Mouse (Mus musculus): ENCODE data around the gene Tspan14.

Tspan14 gene

DNA sequence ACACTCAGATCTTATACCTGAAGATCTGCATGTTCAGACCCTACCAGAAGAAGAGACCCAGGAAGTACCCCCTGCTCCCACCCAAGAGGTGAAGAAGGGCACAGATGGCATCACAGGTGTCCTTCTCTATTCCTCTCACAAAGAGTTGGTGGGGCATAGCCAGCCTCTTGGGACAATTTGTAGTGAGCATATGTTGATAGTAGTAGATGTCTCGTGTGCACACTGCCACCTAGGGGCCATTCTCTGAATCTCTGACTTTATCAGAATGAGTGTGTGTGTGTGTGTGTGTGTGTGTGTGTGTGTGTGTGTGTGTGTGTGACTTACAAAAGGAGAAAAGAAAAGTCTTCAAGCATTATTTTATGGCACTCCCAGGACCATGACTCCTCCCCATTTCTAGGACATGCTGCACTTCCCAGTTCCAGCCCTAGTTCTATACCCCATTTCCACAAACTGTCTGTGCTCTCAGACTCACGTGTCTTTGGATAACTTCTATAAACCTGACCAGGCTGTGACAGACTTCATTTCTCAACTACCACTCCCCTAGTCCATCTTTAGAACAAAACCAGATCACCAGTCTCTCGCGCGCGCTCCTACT is 8.6 kb upstream of the Tspan14 start:
- no peak for DNase-seq (ENCODE audit: low read depth, low spot score)

DNA sequence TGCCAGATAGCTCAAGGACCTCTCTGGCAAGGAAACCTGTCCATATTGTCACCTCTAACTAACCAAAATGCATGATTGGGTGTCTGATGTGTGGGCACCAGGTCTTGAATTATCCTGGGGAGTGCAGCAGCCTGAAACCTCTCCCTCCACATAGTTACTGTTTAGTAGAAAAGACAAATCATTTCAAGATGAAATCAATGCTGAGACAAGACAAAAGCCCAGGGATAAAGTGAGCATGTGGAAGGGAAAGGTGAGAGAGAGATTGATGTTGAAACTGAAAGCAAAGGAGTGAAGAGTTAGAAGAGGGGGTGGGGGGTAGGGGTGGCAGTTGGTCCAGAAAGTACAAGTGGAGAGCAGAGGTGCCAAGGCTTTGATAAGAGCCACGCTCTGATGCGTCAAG is 1.4 kb upstream of the Tspan14 start:
- no peak for DNase-seq (ENCODE audit: low read depth, low spot score)

DNA sequence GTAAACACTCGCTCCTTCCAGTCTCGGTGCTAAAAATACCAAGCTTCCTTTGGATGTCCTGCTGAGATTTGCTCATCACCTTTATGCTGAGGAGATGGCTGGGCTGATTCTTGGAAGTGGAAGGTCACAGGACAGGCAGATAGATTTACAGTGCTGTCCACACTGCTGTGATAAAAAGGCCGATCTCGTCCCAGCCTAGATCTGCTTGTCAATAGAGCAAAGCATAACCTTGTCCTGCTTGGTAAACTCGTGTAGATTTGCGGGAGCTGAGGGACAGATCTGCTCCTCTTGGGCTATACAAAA is 942 bp upstream of the Tspan14 start:
- no peak for DNase-seq (ENCODE audit: low read depth, low spot score)

DNA sequence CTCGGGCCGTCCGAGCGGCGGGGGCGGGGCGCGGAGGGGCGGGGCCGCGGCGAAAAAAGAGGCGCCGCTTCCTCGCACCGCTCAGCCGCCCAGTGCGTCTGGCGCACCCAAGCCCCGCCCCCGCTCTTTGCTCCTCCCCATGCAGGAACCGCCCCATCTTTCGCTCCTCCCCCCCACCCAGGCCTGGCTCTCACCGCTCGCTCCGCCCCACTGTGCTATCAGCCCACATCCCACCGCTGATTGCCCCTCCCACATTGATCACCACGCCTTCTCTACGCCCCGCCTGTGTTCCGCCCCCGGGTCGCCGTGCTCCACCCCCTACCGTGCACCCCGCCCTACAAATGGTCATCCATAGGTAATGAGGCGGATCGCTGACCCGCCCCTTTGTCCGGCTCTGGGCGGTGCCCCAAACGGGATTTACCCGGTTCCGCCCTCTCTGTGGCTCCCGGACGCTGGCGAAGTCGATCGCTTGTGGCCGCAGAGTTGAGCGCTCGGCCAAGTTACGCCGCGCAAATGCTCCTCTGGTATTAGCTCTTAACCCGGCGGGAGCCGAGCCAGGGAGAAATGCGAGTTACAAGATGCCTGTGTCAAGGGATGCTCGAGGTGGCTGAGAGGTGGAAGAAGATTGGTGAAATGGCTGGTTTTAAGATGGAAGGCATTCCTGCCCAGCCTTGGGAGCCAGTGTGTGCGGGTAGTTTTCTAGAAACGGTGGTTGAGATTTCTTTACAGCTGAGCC is 423 bp upstream of the Tspan14 start:
- peak; percentile 94 for DNase-seq (ENCODE audit: low read depth, low spot score)

DNA sequence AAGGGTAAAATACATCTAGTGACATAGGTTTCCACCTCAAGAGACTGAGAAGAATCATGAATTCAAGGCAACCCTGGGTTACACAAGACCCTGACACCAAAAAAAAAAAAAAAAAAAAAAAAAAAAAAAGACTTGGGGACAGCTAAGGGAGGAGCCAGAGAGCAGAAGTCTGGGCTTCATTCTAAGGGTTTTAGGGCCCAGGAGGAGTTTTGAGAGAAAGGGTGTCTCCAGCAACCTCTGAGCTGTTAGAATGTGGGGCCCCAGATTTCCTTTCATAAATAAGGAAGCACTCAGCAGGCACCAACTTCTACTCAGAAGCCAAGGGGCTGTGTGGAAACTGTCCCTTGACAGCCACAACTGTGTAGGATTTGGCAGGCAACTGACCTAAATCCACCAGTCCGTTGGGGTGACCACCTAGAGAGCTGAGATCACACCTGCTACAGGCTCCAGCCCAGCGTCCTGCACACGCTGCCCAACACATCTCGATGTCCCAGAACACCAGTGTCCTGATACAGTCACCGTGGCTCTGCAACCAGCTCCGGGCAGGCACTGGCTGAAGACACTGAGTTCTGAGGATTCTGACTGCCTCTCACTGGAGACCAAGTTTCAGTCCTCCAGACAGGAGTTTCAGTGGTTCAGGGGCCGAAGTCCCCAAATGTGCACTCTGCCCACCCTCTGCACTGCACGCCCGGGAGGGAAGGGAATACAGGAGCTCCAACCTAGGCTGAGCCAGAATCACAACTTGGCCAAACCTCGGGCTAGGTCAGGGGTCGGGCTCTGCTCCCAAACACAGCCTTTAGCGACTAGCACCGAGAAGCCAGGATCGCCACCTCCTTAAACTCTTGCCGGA is 875 bp downstream of the Tspan14 start:
- no peak for DNase-seq (ENCODE audit: low read depth, low spot score)

DNA sequence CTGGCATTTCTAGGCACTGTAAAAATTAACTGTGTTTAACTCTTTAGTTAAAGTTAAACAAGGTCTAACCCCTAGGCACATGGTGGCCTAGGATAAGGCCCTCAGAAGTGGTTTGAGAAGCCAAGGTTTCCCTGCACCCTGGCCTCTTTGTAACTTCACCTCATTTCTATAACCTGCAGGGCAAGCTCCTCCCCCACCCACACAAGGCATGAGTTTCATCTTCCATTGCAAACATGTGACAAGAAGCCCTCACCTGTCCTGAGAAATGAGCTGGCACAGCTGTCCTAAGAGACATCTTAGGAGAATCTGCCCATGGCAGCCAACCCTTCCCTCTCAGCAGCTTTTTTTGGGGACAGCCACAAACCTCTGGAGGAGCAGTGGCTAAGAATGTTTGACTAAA is 1.7 kb downstream of the Tspan14 start:
- no peak for DNase-seq (ENCODE audit: low read depth, low spot score)

DNA sequence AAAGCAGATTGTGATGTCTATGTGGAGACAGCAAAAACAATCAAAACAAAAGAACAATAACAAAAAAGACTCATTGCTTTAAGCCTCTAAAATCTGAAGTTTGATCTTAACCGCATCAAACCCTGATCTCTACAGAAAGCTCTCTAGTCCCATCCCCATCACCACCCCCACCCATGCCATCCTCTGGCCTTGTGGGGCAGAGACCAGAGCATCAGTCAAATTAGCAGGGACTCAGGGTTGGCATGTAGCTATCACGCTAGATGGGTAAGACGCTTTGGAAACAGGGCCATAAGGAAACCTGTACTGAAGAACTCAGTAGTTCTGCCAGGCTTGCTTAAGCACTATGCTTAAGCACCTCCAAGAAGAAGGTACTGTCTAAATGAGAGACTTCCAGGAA is 2.4 kb downstream of the Tspan14 start:
- no peak for DNase-seq (ENCODE audit: low read depth, low spot score)

DNA sequence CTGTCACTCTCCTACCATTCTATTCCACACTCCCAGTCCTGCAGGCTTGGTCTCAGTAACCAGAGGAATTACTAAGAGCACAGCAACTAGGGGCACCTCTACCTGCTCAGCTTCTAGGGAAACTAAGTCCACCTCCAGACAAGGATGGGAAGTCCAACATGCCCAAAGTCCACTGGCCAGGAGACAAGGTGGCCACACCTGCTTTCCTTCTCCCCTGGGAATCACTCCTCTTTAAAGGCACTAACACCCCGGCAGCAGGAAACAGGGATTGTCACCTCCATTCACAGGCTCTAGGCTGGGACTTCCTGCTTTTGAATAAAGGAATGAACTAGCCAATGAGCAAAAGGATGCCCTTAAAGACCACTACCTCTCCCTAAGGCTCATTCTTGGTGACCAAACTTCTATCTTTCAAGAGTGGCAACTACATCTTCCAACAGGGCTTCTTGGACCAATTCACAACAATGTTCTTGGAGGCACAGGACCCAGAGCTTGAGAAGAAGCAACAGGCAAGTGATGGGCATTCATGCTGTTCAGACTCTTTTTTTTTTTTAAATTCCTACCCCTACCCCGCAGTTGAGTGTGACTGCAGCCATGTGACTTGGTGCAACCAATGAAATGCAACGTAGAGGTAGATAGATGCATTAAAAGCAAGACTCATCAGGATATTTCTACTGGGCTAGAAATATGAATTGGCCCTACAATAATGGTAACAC is 3.0 kb downstream of the Tspan14 start:
- no peak for DNase-seq (ENCODE audit: low read depth, low spot score)

DNA sequence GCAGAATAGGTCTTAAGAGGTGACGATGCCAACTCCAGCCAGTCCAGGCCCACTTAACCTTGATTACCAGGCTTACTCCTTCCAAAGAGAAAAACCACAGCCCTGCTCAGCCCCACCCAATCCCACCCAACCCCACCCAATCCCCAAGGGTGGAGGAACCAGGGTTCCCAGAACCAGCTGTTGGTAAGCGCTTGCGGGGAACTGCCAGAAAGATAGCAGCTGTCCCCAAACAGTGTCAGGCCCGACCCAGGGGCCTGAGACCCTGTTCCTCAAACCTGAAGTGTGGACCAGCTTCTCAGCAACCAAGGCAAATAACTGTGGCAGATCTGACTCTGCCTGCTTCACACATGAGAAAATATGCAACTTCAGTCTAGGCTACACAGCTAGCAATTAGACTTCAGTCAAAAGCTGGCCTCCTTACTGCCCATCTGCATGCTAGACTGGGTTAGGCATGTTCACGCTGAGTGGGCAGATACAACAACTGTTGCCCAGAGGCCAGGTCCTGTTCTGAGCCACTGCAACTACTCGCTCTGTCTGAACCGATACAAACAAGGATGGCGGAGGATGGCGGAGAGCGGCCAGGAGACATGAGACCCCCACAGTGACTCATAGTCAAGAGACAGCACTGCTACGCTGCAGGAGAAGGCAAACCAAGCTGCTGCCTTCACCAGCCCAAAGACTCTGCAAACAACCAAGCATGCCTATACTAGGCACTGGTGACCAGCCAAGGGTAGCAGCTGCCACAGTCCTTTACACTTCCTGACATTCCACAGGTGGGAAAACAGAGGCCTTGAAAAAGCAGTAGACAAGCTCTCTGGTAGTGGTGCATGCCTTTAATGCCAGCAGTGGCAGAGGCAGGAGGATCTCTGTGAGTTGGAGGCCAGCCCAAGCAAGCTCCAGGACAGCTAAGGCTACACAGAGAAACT is 4.0 kb downstream of the Tspan14 start:
- no peak for DNase-seq (ENCODE audit: low read depth, low spot score)

DNA sequence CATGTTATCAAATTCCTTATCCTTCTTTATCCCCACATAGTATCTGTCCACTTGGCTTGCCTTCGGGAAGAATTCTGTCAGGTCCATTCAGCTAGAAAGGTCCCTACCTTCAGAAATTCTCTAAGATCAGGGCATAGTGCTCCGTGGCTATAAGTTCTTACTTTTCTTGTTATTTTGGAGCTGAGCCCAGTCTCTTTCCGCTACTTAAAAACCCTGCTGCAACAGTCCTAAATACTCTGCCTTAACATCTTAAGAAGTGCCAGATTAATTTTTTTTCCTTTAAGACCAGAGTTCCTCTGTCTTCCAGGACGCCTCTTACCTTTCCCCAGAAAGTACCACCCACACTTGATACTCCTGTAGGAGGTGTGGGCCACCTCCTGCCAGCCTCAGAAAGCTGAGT is 6.4 kb downstream of the Tspan14 start:
- no peak for DNase-seq (ENCODE audit: low read depth, low spot score)

DNA sequence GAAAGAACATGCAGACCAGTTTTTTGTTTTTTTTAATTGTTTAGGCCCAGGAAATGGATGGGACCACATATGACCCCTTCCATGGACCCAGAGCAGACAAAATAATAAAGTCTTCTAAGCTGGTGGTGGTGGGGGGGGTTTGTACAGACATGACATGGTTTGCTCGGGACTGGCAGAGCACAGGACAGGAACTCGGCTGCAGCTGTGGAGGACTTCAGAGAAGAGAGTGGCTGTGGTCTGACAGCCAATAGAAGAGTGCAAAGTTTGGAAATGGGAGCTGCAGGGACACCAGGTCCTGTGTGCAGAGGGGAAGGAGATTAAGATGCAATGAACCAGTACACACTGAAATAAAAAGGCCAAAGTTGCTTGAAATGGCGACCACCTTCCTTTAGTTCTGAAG is 7.0 kb downstream of the Tspan14 start:
- no peak for DNase-seq (ENCODE audit: low read depth, low spot score)

DNA sequence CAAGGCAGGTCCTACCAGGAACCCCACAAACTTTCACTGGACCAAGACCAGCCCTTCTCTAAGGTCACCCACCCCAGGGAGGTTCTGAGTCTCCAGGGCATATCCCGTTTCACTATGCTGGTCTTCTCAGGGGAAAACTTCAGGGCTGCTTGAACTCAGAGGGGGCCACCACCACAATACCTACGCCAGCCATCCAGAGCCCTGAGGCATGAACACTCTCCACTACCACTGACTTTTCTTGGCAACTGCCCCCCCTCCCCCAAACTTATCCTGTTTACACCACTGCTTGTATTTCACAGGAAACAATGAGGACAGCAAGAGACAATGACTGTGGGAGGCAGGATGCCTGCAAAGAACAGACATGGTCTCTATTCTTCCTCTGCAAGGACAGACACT is 7.6 kb downstream of the Tspan14 start:
- no peak for DNase-seq (ENCODE audit: low read depth, low spot score)

DNA sequence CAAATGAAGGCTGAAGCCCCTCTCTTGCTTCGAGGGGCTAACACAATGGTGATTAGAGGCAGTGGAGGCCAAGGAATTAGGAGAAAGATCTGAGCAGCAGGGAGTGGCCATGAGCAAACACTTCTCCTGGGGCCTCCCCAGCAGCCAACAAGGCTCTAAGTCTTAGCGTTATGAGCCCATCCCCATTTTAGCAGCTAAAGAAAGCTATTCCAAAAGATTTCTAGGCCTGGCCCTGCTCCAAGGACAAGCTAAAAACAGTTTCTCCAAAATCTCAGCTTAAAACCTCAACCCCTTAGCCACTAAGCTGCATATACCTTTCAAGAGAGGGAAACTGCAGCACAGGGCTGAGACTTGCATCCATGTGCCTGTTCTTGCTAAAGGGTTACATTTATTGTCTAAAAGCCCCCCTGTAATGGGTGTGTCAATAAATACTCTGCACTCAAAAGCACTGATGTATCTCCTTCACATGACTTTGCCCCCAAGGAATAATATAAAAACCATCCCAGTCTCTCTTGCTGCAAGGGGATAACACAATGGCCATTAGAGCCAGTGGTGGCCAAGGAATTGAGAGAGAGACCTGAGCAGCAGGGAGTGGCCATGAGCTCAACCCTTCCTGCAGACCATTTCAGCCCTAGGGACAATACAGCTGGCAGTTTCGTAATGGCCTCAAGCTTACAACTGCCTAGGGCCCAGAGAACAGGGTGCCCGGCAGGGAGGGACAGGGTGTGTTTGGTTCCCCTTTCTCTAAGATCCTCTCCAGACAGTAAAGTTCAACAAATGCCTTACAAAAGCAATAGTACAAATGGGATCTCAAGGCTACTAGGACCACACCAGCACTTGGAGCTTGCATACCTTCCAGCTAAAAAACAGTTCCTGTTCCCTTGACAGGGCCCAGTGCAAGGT is 8.3 kb downstream of the Tspan14 start:
- DNase-seq (ENCODE audit: low read depth, low spot score) = no peak

DNA sequence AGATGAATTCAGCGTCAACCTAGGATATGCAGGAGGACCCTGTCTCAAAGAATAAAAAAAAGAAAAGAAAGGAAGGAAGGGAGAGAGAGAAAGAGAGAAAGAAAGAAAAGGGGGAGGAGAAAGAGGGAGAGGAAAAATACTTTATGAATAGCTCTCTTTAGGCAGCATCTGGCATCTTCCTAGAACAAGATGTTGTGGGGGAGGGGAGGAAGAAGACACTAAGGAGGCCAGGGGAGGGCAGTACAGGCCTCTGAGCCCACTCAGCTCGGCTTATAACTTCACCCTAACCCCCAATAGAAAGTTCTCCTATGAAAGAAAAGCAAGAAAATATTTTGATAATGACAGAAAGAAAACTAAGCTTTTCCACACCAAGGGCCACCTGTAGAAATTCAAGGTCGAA is 9.0 kb downstream of the Tspan14 start:
- DNase-seq (ENCODE audit: low read depth, low spot score) = no peak

DNA sequence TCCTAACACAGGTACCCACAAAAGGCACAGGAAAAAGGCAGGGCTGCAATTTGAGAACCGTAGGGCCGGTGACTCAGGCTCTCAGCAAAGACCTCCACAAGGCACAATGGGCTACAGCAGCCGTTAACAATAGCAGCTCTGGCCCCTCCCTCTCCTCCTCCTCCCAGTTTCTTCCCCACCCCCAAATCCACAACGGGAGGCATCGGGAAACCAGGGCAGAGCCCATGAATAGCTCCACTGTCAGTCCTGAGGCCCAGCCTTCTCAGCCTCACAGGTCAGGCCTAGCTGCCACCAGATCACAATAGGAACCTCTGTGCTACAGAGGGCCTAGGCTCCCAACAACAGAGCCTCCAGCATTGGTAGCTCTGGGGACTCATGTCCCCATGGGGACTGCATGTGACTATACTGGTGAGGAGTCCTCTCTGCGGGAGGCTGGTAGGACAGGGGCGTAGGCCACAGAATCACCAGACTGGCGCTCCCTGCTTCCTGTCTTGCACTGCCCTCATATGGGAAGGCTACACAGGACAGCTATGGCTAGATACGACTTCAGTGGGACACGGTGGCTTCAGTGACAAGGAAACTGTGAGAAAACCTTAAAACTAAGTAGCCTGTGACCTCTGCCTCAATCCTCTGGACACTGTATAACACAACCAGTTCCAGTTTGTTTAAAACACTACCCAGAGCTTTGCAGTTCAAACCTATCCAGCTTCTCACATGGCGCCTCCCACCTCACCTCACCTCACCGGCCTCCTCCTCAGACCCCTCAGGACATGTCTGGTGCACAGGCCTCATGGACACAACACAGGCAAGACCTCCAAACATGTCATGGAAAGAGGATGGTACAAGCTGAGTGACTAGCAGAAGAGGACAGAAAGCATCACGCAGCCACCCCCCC is 10.1 kb downstream of the Tspan14 start:
- peak; percentile 63 for DNase-seq (ENCODE audit: low read depth, low spot score)

DNA sequence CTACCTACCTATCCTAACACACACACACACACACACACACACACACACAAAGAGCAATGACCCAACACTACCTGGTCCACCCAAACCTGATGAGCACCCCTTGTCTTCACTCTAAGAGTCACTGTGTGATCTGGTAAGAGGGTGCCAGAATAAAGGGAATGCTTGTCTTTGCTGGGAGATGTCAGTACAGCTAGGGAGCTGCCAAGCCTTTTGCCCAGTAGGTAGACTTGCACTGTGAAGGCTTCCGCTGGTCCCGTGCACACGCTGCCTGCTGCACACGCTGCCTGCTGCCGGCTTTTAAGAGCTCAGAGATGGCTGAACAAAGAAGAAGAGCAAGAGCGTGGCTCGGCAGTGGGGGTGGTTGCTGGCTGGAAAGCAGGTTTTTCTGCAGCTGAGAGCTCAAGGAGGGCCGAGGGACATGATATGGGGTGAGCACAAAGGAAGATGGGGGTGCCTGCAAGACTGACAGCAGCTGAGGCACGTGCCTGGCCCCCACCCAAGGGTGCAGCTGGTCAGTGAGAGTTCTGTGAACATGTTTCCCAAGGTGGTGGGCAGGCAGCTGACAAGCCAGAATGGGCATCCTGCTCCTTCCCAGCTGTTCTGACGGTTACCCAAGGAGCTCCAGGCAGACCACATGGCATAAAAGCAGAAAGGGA is 10.9 kb downstream of the Tspan14 start:
- DNase-seq (ENCODE audit: low read depth, low spot score) = no peak

DNA sequence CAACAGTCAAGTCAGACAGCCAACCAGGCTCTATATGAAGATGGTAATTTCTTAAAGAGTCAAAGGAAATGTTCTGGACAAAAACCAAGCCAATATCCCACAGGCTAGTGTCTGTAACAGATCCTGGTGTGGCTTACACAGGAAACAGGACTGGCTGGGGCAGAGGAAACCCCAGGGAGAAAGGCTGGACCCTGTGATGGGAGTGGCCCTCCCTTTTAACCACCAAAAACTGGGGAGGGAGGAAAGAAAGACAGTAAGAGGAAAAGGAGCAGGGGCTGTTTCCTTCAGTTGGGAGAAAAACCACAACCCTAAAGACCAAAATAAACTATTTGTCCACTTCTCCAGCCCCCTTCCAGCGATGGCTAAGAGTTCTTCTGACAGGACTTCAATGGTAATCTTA is 11.5 kb downstream of the Tspan14 start:
- DNase-seq (ENCODE audit: low read depth, low spot score) = no peak

DNA sequence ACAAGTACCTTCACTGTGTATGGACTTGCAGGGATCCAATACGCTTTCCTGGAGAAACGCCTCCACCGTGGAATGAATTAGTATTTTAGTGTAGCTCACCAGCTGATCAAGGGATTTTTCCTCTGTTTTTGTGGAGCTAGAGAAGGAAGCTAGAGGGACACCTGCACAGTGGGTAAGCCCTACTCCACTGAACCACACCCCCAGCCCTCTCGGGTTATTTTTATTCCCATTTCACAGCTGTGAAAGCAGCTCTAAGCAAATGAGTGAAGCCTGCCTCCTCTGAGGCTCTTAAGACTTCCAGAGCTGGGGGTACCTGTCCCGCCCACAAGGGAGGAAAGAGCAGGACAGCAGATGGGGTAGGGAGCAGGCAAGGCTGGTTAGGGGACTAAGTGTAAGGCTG is 13.2 kb downstream of the Tspan14 start:
- DNase-seq (ENCODE audit: low read depth, low spot score) = no peak

DNA sequence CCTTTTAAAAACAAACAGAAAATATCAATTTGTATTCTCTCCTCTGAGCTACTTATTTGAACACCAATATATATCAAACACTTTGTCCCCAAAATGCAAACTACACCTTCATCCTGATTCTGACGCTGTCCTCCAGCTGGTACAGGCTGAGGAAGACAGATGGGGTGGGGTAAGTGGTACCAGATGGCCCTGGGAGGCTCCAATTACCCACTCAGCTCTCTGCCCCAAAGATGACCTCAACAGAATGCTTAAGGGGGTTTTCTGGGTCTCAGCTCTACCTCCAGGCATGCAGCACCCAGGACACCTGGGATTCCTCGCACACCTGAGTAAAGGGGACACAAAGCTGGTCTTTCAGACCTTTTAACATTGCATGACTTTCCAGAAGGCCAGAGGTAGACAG is 13.9 kb downstream of the Tspan14 start:
- no peak for DNase-seq (ENCODE audit: low read depth, low spot score)

Measured in WW6 (cell line).